Mouse (Mus musculus): ENCODE results near the gene Cnih3. TPM values are rescaled to one million over a fixed set of nuclear protein-coding genes. Genes with fewer than 3 reads are reported as not detected.

The Cnih3 gene
- polyA plus RNA-seq, 1 experiment, result 0.37 TPM

GRCm38 (mm10) chr1:181459431-181460105 is 107.1 kb downstream of the Cnih3 start:
- TF ChIP-seq POLR2AphosphoS2 (IDR thresholded peaks at IDR 0.05; ENCODE audit: insufficient read length, low read depth), result no peak
- TF ChIP-seq MYOD1 (IDR thresholded peaks at IDR 0.05; ENCODE audit: control insufficient read depth in 1 of 3, insufficient read length in 2 of 3, low read depth in 2 of 3), result no peak
- no peak for TF ChIP-seq TCF3 (IDR thresholded peaks at IDR 0.05; ENCODE audit: insufficient read length, low read depth)
- TF ChIP-seq SRF (IDR thresholded peaks at IDR 0.05; ENCODE audit: control insufficient read depth, insufficient read length, low read depth), result no peak
- no peak for TF ChIP-seq CEBPB (IDR thresholded peaks at IDR 0.05; ENCODE audit: insufficient read depth, poor library complexity, severe bottlenecking)
- no peak for TF ChIP-seq REST (IDR thresholded peaks at IDR 0.05; ENCODE audit: insufficient read depth, insufficient read length)
- no peaks in the 10 kb centered on the region for H3K79me2 ChIP-seq (ENCODE audit: control insufficient read depth, insufficient read depth)
- H3K4me3 ChIP-seq, result no peak overlapping the region
- no peak overlapping the region for H3ac ChIP-seq (ENCODE audit: control insufficient read depth, insufficient read length)
- H3K27me3 ChIP-seq (ENCODE audit: control insufficient read depth, insufficient read depth, insufficient read length), result no peaks in the 10 kb centered on the region
- H3K4me2 ChIP-seq (ENCODE audit: low read depth), result no peak overlapping the region
- no peaks in the 10 kb centered on the region for H3K36me3 ChIP-seq (ENCODE audit: control insufficient read depth, insufficient read depth)

- no peak for TF ChIP-seq MYOD1 (IDR thresholded peaks at IDR 0.05; ENCODE audit: control insufficient read depth in 1 of 3, insufficient read length in 2 of 3, low read depth in 2 of 3)
- TF ChIP-seq TCF3 (IDR thresholded peaks at IDR 0.05; ENCODE audit: insufficient read length, low read depth), result no peak
- TF ChIP-seq USF1 (IDR thresholded peaks at IDR 0.05; ENCODE audit: low read depth), result no peak
- TF ChIP-seq TCF12 (IDR thresholded peaks at IDR 0.05; ENCODE audit: insufficient read depth, poor library complexity, severe bottlenecking), result no peak
- no peak for TF ChIP-seq POLR2A (IDR thresholded peaks at IDR 0.05; ENCODE audit: insufficient read length, low read depth)
- no peak for TF ChIP-seq MYOG (IDR thresholded peaks at IDR 0.05; ENCODE audit: control insufficient read depth in 1 of 3, insufficient read depth in 1 of 3, insufficient read length in 2 of 3, low read depth in 2 of 3)
- no peak for TF ChIP-seq CEBPB (IDR thresholded peaks at IDR 0.05; ENCODE audit: insufficient read depth, poor library complexity, severe bottlenecking)
- TF ChIP-seq POLR2AphosphoS2 (IDR thresholded peaks at IDR 0.05; ENCODE audit: insufficient read length, low read depth), result no peak
- TF ChIP-seq E2F4 (IDR thresholded peaks at IDR 0.05; ENCODE audit: insufficient read depth), result no peak
- TF ChIP-seq MAX (IDR thresholded peaks at IDR 0.05; ENCODE audit: low read depth), result no peak
- no peak for TF ChIP-seq REST (IDR thresholded peaks at IDR 0.05; ENCODE audit: insufficient read depth, insufficient read length)
- no peak for TF ChIP-seq SRF (IDR thresholded peaks at IDR 0.05; ENCODE audit: control insufficient read depth, insufficient read length, low read depth)
- no peaks in the 10 kb centered on the region for H3K27me3 ChIP-seq (ENCODE audit: control insufficient read depth, insufficient read depth, insufficient read length)
- no peaks in the 10 kb centered on the region for H3K36me3 ChIP-seq (ENCODE audit: control insufficient read depth, insufficient read depth)
- no peak overlapping the region for H3K4me2 ChIP-seq (ENCODE audit: low read depth)
- no peak overlapping the region for H3ac ChIP-seq (ENCODE audit: control insufficient read depth, insufficient read length)
- no peaks in the 10 kb centered on the region for H3K79me2 ChIP-seq (ENCODE audit: control insufficient read depth, insufficient read depth)
- no peak overlapping the region for H3K4me3 ChIP-seq
Observed at GRCm38 (mm10) chr1:181460283-181460682, 107.9 kb downstream of the Cnih3 start.

DNA sequence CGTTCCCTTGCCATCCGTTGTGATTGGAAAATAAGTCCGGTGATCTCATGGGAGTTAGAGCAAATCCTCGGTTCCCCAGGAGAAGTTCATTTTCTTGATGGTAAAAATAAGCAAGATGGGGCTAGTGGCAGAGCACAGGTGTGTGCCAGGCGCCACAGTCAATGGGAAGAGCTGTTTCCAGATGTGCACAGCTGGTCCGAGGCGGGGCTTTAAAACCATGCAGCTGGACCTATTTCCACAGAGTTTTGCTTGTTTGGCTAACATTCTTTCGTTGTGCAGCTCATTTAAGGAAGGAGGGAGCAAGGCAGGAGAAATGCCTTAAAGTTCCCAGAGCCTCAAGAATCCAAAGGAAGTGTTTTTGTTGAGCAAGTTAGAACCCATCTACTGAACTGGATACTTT is 109.1 kb downstream of the Cnih3 start:
- H3K27me3 ChIP-seq (ENCODE audit: control insufficient read depth, insufficient read depth, insufficient read length), result no peaks in the 10 kb centered on the region
- no peak overlapping the region for H3K4me3 ChIP-seq
- no peak for TF ChIP-seq E2F4 (IDR thresholded peaks at IDR 0.05; ENCODE audit: insufficient read depth)
- TF ChIP-seq POLR2AphosphoS2 (IDR thresholded peaks at IDR 0.05; ENCODE audit: insufficient read length, low read depth), result no peak
- no peak for TF ChIP-seq MYOD1 (IDR thresholded peaks at IDR 0.05; ENCODE audit: control insufficient read depth in 1 of 3, insufficient read length in 2 of 3, low read depth in 2 of 3)
- no peak for TF ChIP-seq MYOG (IDR thresholded peaks at IDR 0.05; ENCODE audit: control insufficient read depth in 1 of 3, insufficient read depth in 1 of 3, insufficient read length in 2 of 3, low read depth in 2 of 3)
- TF ChIP-seq USF1 (IDR thresholded peaks at IDR 0.05; ENCODE audit: low read depth), result no peak
- TF ChIP-seq REST (IDR thresholded peaks at IDR 0.05; ENCODE audit: insufficient read depth, insufficient read length), result no peak
- TF ChIP-seq CEBPB (IDR thresholded peaks at IDR 0.05; ENCODE audit: insufficient read depth, poor library complexity, severe bottlenecking), result no peak
- no peak for TF ChIP-seq POLR2A (IDR thresholded peaks at IDR 0.05; ENCODE audit: insufficient read length, low read depth)
- TF ChIP-seq TCF3 (IDR thresholded peaks at IDR 0.05; ENCODE audit: insufficient read length, low read depth), result no peak
- no peak for TF ChIP-seq MAX (IDR thresholded peaks at IDR 0.05; ENCODE audit: low read depth)
- no peak for TF ChIP-seq SRF (IDR thresholded peaks at IDR 0.05; ENCODE audit: control insufficient read depth, insufficient read length, low read depth)
- TF ChIP-seq TCF12 (IDR thresholded peaks at IDR 0.05; ENCODE audit: insufficient read depth, poor library complexity, severe bottlenecking), result no peak
- H3K4me2 ChIP-seq (ENCODE audit: low read depth), result no peak overlapping the region
- H3ac ChIP-seq (ENCODE audit: control insufficient read depth, insufficient read length), result no peak overlapping the region
- H3K36me3 ChIP-seq (ENCODE audit: control insufficient read depth, insufficient read depth), result no peaks in the 10 kb centered on the region
- H3K79me2 ChIP-seq (ENCODE audit: control insufficient read depth, insufficient read depth), result no peaks in the 10 kb centered on the region

- no peak overlapping the region for H3K4me3 ChIP-seq
- H3ac ChIP-seq (ENCODE audit: control insufficient read depth, insufficient read length), result no peak overlapping the region
- no peak overlapping the region for H3K4me2 ChIP-seq (ENCODE audit: low read depth)
- no peaks in the 10 kb centered on the region for H3K36me3 ChIP-seq (ENCODE audit: control insufficient read depth, insufficient read depth)
- no peaks in the 10 kb centered on the region for H3K79me2 ChIP-seq (ENCODE audit: control insufficient read depth, insufficient read depth)
- TF ChIP-seq REST (IDR thresholded peaks at IDR 0.05; ENCODE audit: insufficient read depth, insufficient read length) (no peak), MYOG (IDR thresholded peaks at IDR 0.05; ENCODE audit: control insufficient read depth in 1 of 3, insufficient read depth in 1 of 3, insufficient read length in 2 of 3, low read depth in 2 of 3) (no peak), TCF3 (IDR thresholded peaks at IDR 0.05; ENCODE audit: insufficient read length, low read depth) (no peak)
- H3K27me3 ChIP-seq (ENCODE audit: control insufficient read depth, insufficient read depth, insufficient read length), result no peaks in the 10 kb centered on the region
Observed at GRCm38 (mm10) chr1:181462051-181462905, 109.8 kb downstream of the Cnih3 start.
